Mouse (Mus musculus) hindlimb bud, embryonic 11.5 days (tissue): ENCODE measurements at regions not wholly inside any gene's neighbourhood (a gene's known extent, or its start where the extent isn't known, plus 50 kb on each side); places are given as distances from the start of the nearest gene placed in this dataset.

ENCODE experiments used
- DNase-seq: peaks from one replicate; pipeline ENCODE4 v3.0.0-alpha.2; 2012; ENCODE audit warnings: low read depth, low spot score; ENCODE audit errors: extremely low spot score

DNA sequence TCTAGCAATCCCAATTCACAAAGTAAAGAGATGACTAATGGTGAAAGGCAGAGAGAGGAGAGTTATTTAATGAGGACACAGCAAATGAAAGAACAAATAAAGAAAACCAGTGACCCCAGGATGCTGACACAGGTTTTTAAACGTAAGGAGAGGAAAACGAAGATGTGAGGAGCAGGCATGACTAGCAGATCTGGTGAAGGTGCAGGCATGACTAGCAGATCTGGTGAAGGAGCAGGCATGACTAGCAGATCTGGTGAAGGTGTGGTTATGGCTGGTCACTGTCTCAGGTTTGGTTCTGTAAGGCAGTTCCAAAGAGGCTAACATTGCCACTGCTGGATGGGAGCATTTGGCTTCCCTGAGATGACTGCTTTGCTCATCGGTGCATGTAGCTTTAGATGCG, 57.0 kb downstream of the Mbl2 start:
- no peak for DNase-seq

DNA sequence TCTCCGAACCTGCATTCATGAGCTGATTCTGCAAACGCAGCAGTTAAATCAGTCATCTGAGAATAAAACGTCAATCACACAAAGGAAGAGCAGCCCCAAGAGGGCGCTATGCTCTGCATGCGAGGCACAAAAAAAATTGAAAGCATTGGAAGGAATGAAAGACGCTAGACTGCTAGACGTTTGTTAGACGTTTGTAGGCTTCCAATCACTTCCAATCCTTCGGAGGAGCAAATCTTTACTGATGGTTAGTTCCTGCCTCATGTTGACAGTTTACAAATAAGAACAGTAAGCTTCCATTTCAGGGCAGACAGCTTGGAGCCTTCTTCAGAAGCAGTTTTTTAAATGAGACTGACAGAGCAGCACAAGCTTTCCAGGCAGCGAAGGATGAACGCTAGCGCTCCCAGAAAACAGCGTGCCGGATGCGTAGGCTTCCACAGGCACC, 62.5 kb downstream of the Mbl2 start:
- DNase-seq = no peak

DNA sequence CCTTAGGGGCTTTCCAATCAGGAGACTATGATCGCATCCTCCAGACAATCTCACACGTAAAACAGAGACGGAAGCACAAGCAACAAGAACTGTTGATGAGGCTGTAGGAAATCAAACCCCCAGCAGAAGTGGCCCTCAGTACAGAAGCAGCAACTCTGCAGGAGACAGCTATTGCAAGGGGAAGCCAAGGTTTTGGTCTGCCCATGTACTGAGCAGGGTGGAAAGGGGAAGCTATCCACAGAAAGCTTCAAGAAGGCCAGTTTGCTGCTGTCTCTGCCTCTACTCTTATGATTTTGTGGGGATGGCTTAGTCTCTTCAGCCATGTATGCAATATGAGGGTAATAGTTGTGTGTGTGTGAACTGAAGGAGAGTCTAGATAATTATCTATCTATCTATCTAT, 63.3 kb downstream of the Mbl2 start:
- DNase-seq = no peak

DNA sequence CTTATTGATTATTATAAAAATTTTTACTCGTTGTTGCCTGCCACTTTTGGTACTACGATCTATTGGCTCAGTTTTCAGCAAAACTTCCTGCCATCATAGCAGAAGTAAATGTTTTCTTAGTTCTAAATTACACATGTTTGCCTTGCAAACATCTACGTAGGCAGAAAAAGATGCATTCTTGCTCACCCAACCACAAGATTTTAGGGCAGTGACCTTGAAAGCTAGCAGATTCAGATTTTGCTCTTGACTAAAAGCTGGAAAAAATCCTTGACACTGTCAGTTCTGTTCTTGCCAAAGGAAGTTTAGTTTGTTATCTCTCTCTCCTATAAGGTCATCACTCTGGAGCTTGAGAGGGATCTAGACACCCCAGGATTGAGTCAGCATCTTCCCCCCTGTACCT, 66.8 kb downstream of the Mbl2 start:
- no peak for DNase-seq

DNA sequence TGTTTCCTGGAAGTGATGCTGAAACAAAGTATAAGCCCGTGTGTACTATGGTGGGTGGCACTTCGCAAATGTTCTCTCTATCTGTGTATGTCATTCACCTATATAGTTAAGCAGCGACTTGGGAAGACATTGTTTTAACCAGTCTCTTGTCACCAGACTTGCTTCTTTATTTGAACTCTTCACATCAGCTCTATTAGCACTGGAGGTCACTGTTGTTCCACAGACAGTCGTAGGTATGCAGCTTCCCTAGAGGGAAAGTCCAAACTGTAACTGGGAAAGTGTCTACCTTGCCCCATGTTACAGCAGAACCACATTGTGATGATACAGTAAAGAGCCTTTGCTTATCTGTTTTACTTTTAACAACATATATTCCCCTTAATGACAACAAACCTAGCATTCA, 69.5 kb downstream of the Mbl2 start:
- no peak for DNase-seq

DNA sequence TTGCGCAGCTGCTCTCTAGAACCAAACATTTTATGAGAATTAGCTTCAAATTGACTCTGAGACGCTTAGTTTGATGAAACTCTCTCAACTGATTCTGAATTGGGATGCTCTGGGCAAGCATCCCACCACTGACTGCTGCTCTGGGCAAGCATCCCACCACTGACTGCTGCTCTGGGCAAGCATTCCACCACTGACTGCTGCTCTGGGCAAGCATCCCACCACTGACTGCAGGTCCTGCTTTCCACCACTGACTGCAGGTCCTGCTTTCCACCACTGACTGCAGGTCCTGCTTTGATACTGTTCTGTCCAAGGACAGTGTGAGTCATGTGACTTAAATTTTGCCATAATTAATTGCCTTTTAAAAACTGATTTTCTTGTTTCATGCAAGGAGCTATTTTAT, 73.6 kb downstream of the Mbl2 start:
- no peak for DNase-seq

DNA sequence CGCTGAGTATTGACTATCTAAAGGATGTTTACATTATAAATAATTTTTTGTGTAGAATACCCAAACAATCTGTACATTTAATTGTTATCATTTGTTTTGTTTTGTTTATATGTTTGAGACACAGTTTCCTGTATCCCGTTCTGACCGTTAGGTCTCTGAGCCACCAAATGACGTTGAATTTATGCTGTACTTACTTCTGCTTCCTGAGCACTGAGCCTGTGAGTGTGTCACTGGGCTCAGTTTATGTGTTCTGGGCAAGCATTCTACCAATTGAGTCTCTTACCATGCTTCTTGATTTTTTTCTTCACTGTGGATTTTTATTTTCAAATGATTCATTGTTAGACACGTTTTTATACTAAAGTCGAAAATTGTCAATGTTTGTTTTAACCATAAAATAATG, 74.2 kb downstream of the Mbl2 start:
- DNase-seq = no peak

DNA sequence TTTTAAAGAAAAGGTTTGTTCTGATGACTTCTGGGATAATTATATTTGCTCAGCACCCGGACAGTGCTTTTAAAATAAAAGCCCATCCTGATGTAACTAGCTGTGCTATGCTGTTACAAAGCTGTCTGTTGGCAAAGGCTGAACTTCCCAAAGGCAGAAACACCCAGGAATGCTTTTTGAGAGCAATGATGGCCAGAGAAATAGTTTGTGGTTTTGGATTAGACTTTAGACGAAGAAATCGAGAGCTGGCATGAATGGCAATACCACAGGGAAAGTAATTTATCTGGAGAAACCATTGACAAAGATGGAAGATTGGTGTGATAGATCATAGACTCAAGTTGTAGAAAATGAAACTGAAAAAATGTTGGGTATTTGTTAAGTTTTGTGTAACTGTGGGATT, 84.6 kb downstream of the Mbl2 start:
- DNase-seq = no peak

DNA sequence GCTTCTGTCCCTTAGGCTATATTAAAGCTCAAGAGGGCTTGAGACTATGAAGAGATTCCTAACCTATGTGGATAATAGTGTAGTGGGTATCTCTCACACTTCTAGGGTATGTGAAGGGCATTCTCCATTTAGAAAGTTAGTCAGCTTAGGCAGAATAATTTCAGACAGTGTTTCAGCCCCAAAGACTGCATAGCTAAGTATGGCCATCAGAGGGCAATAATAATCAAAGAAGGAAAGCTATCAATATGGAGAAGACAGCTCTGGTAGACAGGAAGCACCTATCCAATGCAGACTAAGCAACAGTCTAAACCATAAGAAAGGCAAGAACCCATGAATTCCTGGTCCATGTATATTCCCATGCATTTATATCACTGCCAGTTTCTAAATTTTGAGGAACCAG, 95.0 kb downstream of the Mbl2 start:
- no peak for DNase-seq

DNA sequence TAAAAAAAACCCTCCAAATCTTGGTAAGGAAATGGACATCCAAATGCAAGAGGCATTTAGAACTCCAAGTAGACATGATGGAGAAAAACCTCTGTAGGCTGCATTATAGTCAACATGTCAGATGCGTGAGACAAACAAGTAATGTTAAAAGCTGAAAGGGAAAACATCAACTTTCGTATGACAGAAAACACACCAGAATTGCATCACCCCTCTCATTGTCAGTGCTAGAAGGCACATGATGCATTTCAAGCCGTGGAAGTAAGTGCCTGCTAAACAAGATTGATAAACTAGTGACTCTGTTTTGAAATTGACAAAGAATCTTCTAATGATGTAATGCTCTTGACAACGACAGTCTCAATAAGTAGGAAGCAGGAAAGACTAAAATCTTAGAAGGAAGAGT, 96.1 kb downstream of the Mbl2 start:
- no peak for DNase-seq

DNA sequence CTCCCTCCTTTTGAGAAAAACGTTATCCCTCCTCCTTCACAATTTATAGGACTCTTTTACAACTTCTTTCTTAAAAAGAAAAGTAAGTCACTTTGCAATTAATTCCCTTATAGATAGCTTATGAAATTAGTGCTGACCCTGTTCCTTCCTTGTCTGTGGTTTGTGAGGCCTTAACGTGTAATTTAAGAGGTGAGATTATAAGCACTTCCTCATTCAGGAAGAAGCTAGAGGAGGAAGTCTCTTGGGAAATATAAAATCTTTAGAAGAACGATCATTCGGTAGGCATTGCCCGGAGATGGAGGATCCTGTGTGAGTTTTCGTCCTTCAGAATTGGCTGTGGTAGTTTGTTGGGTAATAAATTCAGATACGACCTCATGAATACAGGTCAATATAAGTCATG, 98.0 kb downstream of the Mbl2 start:
- DNase-seq = no peak

DNA sequence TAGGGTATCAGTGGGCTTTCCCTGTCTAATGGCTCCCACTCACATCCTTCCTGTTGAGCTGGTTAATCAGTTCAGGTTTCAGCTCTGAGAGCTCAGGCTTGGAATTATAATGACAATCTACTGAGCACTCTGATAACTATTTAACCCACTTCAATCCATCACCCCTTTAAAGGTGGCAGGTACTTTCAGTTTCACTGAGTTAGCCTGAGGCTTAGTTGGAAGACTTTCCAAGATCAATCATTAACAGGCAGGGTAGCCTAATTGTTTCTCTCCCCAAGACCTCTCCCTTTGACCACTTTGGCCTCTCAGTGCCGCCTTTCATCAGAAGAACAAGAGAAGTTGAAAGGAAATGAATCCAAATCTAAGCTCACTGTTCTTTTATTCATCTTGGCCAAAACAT, 99.1 kb downstream of the Mbl2 start:
- DNase-seq = no peak

DNA sequence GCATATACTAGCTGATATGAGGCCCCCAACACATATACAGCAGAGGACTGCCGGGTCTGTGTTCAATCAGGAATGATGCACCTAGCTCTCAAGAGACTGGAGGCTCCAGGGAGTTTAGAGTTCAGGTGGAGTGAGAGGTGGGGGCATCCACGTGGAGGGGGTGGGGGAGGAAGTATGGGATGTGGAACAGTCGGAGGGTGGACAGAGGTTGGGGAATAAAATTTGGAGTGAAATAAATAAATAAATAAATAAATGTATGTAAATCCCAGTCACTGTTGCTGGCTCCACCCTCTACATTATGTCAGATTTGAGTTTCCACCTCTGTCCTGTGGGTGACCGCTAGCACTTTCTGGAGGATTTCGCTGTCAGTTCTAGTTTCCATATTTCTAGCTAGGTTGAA, 111.7 kb downstream of the Mbl2 start:
- DNase-seq = no peak

DNA sequence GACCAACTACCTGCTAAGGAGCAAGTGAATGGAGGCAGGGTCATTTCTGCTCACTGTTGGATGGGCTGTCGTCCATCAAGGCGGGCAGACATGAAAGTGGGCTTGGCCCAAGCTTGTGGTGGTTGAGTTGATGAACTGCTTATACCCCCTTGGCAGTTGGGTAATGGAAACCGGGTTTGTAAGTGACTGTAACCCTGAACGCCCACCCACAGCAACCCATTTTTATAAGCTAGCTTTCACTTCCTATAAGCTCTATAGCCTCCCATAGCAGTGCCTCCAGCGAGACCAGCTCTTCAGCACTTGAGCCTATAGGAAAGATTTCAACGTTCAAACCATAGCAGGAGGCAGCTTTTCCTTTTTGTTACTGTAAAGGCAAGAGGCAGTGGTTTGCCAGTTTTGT, 116.2 kb downstream of the Mbl2 start:
- no peak for DNase-seq

DNA sequence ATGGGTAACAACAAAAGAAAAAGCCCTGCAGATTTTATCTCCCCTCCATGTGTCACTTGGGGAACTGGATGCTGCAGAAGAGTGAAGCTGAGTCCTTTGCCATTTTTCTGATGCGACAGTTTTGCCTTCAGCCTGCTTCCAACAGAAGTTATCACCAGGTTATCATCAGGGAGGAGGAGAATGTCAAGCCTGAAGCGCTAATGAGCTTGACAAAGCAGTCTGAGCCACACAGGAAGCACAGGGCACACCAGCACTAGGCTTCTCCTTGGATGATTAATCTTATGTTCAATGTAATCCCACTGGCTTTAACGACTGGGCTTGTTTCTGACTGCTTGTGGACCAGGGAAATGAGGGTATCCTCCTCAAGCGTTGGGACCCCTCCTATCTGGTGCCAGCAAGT, 122.2 kb downstream of the Mbl2 start:
- no peak for DNase-seq

DNA sequence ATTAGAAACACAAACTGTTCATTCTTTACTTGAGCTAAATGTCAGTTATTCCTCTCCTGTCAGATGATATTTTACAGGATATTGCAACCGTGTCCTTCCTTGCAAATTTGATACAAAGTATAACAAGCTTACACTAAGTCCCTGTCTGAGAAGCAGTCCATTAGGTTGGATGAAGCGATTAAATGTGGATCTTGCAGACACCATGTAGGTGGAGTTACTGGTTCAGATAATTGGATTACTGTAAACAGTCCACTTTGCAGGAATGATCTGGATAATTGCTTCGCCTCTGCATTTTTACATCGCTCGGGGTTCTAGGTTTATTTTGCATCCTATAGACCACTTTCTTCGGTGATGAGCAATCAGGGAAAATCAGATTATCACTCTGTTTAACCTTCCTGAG, 126.2 kb downstream of the Mbl2 start:
- no peak for DNase-seq

DNA sequence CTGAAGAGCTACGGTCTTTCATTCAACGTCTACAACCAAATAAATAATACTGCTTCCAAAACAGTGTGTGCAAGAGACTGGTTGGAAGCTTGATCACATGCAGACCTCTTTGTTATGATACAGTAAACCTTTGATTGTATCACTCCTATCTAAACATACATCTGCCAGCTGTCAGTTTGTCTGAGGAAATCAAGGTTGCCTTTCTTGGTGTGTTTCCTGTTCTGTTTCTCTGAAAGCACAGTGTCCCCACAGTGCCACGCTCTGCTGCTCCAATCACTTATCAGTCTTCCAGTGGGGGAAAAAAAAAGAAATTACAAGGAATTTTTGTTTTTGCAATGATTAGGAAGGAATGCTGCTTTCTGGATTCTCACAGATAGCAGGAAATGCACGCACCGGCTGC, 139.2 kb downstream of the Mbl2 start:
- DNase-seq = no peak

DNA sequence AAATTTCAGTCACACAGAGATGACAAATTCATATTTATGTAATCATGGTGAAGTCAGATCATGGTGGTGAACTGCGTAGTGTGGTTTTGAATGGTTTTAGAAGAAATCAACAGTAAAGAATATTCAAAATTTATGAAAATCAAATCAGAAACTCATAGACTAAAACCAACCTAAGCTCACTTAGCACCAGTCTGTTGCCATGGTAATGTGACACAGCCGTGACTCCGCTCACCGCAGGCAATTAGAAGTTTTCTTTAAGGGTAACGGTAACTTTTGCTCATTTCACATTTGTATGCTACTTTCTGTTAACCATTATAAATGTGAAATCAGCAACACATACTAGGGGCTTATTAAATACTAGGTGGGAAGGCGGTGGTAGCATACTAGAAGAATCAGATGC, 147.0 kb downstream of the Mbl2 start:
- no peak for DNase-seq

DNA sequence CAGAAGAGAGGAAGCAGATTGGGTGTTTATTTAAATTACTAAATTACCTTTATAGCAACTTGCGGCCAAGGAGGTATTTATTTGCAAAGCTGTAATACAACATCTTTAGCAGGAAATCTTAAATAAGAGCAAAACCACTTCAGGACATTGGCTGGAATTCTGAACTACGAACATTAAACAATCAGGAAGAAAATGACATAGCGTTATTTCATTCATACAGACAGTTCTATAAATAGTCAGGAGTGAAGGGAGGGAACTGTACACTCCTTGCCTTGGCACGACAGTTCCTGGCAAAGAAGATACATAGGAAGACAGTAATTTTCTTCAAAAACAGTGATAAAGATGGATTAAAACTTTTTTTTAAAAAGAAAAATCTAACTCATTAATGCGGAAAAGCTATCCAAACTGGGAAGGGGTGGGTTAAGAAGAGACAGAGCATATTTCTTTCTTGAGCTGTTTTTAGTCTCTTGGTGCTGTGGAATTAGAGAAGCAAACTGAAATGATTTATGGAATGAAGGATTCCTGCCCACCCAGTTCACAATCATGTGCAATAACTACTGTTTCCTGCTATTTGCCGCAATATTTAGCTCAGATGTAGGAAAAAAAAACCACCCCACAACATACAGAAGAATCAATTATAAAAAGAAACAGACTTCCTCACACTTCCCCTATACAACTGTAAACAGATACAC, 147.9 kb downstream of the Mbl2 start:
- DNase-seq = no peak

DNA sequence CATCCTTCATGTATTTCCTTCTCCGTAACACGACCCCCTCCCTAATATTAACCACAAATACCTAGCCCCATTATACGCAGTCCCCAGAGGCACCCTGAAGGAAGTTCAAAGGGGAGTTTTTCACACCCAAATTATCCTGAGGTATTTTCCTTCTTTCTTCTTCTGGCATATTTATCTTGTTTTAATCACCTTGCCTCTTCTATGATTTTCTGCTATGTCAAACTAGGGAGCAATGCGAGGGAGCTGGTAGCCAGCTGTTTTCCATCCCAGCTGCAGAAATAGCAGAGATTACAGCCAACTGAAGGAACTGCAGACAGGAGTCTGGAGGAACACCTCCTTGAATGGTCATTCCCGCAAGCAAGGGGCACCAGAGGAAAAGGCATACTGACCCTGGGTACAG, 155.7 kb downstream of the Dkk1 start:
- DNase-seq = no peak

DNA sequence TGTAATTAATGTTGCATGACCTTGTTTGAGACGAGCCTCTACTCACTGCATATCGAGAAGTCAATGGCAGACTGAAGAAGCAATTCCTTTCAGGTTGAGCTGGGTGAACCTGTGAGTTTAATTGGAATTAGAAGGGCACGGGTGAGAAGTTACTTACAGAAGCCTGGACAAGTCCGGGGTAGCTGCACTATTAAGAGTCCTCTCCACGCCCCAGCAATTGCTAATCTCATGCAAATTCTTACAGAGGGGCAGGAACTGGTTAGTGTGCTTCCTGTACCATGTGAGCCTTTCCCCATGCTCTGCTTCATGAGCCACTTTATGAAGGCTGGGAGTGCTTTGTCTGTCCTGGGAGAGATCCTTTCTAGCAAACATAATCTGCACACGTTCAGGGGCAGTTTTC, 142.5 kb downstream of the Dkk1 start:
- no peak for DNase-seq

DNA sequence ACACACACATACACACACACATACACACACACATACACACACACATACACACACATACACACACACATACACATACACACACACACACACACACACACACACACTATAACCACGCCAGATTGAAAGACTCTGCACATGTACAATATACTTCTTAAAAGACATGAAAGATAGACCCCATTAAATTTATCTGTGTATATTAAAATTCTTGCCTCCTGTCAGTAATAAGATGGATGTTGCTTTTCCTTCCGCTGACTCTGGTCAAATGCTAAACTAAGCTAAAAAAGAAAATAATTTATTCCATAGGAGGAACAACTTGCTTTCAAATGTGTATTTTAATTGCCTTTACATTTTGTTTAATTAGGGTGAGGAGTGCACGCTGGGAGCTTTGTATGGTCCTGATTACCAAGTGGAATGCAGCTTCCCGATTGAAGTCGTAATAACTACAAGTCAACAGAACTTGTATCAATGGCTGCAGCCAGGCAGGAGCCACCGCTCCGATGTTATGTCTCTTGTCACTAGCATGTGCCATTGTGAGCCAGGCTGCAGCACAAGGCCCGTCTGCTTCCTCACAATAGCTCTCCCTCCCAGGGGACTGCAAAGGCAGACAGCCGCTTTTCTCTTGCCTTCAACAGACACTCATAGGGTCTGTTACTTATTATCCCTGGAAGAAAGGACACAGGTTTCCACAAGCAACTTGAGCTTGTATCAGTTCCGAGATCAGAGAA, 129.7 kb downstream of the Dkk1 start:
- no peak for DNase-seq

DNA sequence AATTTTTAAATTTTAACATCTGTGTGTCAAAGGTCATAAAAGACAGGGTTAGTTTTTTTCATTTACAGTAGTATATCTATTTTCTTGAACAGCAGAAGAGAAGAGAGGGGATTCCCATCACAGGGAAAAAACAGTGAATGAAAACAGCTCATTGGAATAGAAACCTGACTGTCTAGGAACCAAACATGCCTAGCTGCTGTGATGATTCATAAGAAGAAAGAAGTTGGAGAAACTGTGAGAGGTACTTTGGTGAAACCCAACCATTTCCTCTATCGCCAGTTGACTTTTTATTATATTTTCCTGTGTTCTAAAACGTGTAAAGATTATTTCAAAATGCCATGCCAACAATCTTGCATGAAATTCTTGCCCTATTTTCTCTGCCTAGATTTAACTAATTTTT, 123.8 kb downstream of the Dkk1 start:
- DNase-seq = no peak
